Mouse (Mus musculus) macrophage (primary cell): ENCODE measurements at regions not wholly inside any gene's neighbourhood (a gene's known extent, or its start where the extent isn't known, plus 50 kb on each side); places are given as distances from the start of the nearest gene placed in this dataset.

Source experiments
- H3K27ac ChIP-seq: fragments of 350-480 bp; formaldehyde crosslinking; 2 replicates; pipeline ENCODE4 v1.9.0; 2021
- H3K36me3 ChIP-seq: fragments of 350-480 bp; formaldehyde crosslinking; 2 replicates; pipeline ENCODE4 v1.9.0; 2021; ENCODE audit errors: inconsistent target
- H3K4me3 ChIP-seq: fragments of 350-480 bp; formaldehyde crosslinking; 2 replicates; pipeline ENCODE4 v1.9.0; 2021; ENCODE audit errors: inconsistent target
- H3K79me2 ChIP-seq: fragments of 350-480 bp; formaldehyde crosslinking; 2 replicates; pipeline ENCODE4 v1.9.0; 2021; ENCODE audit errors: inconsistent target
- WGBS: methylation state at CpG from one replicate; pipeline ENCODE4 v1.1.7; 2026; ENCODE audit warnings: inconsistent platforms; ENCODE audit not compliant: missing documents; 5-methylcytosine and 5-hydroxymethylcytosine counted together

DNA sequence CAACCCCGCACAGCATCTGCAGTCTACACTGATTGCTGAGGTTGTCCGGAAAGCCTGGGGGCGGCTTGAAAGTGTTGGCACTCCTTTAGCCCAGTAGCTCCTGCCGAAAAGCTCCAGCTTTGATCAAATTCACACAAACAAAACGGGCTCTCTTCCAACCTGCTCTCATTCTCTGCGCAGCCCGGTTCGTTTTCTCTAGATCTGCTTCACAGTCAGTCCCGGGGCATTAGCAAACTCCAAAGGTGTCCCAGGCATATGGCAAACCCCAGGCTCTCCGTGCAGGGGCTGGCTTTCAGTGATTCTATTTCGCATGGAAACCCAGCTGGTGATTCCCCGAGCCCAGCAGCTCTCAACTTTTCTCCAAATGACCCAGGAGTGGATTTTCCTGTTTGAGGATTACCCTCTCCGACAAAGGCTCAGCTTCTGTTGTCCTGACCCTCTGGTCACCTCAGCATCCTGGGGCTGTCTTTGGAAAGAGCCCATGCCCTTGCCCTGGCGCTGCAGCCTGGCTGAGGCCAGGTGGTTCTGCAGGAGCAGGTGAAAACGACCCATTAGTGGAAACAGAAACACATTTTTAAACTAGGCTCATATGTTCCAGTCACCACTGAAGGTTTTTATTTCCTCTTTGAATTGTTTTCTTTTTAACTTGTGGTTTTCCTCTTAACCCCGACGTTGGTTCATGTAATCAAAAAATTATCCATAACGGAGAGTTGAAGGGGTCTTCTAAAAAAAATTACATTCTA, 854.9 kb upstream of the Adgrl2 start:
- Histone ChIP-seq H3K27ac (no peak overlapping the region), H3K4me3 (no peak overlapping the region), H3K36me3 (no peaks in the 10 kb centered on the region), H3K79me2 (no peaks in the 10 kb centered on the region)
- 3% methylated on average over 18 of the region's 18 CpGs for WGBS

DNA sequence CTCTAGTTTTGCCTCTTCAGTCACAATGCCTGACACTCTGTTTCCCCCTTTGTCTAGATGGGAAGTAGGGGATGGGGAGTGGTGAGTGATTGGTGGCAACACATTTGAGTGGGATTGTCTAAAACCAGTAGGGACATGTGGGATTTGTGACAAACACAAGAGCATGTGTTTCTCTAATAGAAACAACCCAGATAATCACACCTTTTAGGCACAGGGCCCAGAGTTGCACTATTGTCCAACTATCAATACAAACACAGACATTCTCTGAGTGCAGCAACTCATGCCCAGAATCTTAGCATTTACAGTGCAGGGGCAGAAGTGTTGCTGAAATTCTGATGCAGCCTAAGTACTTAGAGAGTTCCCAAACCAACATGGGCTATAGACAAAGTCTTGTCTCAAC, 847.6 kb upstream of the Adgrl2 start:
- Histone ChIP-seq H3K27ac (no peak overlapping the region), H3K36me3 (no peaks in the 10 kb centered on the region), H3K79me2 (no peaks in the 10 kb centered on the region), H3K4me3 (no peak overlapping the region)

DNA sequence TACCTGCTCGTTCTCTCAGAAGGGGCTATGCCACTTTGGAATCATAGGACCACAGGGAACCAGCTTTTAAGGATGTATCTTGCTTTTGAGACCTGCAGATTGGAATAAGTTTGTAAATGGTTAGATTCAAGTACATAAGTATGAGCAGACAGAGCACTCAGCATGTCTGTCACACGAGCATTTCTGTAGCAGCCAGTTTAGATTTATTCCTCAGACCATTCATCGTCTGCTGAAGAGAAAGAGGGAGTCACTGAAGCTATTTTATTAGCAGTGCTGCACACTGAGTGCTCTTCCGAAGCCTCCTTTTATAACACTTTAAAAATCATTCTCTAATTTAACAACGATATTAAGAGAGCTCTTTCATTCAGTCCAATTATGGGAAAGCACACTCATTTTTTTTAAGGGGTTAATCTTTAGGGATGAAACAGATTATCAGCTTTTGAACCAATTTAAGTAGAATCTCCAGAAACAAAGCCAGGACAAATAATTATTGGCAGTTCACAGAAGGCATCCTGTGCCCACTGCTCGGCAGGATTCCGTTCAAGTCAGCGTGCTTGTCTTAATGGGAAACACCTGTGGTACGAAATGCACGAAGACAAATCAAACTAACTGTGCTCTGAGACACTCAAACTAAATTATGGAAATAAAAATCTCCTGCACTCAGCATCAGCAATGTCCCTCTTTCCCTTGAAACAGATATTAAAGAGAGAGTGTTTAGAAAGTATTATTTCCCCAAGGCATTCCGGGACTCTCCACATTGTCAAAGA, 846.3 kb upstream of the Adgrl2 start:
- WGBS: 91% methylated on average over 11 of the region's 11 CpGs
- Histone ChIP-seq H3K4me3 (no peak overlapping the region), H3K36me3 (no peaks in the 10 kb centered on the region), H3K27ac (no peak overlapping the region), H3K79me2 (no peaks in the 10 kb centered on the region)

DNA sequence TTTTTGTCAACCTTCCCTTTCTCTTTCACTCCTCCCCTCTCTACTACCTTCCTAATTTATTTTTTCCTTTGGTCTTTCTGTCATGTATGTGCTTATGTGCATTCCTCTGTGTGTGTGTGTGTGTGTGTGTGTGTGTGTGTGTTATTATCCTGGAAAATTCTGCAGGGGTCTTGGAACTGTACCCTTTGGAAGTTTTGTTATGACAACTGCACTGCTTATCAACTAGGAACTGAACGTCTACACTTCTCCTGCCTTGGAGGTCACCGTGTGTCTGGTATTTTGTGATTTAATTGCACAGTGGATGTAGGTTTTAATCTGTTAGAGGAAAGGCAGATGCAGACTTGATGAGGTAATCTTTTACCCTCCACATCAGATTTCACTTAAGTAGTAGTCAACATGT, 836.8 kb upstream of the Adgrl2 start:
- Histone ChIP-seq H3K36me3 (no peaks in the 10 kb centered on the region), H3K27ac (no peak overlapping the region), H3K4me3 (no peak overlapping the region), H3K79me2 (no peaks in the 10 kb centered on the region)
- 96% methylated on average over 2 of the region's 2 CpGs for WGBS

DNA sequence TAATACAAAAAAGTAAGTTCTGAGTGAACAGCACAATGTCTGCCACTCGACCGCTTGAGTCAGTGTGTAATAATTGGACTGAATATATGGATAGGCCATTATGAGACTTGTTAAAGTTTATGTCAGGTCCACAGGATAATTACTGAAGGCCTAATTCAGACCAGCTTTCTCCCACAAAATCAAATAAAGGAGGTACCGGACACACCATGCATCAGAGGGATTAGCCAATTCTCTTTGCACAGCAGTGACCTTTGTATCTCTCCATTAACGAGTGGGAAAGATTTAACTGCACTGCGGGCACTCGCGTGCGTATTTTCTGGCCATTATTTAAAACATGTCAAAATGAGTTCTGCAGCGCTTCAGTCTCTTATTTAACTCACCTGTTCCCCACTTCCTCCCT, 836.4 kb upstream of the Adgrl2 start:
- WGBS: 89% methylated on average over 9 of the region's 9 CpGs
- H3K79me2 ChIP-seq: no peaks in the 10 kb centered on the region
- H3K27ac ChIP-seq: no peak overlapping the region
- H3K4me3 ChIP-seq: no peak overlapping the region
- H3K36me3 ChIP-seq: no peaks in the 10 kb centered on the region

DNA sequence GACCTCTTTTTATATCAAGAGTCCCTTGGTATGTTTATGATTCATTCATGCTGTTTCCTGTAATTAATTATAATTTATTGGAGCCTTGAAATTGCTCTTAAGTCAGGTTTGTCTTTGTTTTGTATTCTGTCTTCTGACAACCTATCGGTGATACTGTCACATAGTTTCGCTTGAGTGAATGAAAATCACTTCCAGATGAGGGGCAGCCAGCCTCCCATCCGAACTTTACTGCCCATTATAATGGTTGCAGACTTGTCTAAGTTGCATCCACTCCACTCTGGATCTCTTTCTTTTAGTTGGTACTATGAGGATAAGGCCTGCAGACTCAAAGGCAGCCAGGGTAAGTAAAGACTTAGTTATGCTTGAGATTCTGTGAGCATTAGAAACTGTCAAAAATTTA, 830.3 kb upstream of the Adgrl2 start:
- Histone ChIP-seq H3K27ac (no peak overlapping the region), H3K79me2 (no peaks in the 10 kb centered on the region), H3K4me3 (no peak overlapping the region), H3K36me3 (no peaks in the 10 kb centered on the region)
- 90% methylated on average over 3 of the region's 3 CpGs for WGBS

DNA sequence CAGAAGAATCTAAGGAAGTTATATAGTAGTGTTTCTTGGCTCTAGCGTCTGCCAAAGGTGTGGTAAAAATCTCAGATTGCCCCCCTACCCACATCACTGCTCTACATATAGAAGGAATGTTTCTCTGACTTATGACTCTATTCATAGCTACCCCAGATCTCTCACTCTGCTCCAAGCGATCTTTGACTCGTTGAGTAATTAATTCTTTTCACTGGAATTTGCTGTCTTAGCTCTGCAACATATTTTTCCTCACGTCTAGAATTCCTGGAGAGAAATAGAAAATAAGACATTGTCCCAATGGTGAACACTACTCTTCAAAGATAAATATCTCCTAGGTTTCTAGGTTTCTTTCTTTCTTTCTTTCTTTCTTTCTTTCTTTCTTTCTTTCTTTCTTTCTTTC, 829.5 kb upstream of the Adgrl2 start:
- WGBS: 92% methylated on average over 4 of the region's 4 CpGs
- H3K79me2 ChIP-seq: no peaks in the 10 kb centered on the region
- H3K4me3 ChIP-seq: no peak overlapping the region
- H3K36me3 ChIP-seq: no peaks in the 10 kb centered on the region
- H3K27ac ChIP-seq: no peak overlapping the region

DNA sequence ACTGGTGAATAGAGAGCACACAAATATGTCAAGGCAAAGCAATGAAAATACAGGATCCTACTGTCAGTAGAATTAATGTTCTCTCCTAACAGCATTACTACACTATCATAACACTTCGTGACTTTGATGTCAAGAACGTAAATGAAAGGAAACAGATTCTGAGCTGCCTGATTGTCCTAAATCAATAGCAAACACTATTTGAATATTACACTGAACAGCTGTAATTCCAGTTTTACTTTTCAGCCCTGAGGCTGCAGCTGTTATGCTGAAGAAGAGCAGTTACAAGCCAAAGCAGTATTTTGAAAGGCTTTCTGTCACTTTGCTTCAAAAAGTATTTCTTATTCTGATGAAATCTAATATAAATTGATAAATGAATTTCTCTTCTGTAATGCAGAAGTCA, 828.7 kb upstream of the Adgrl2 start:
- WGBS: 88% methylated on average over 2 of the region's 2 CpGs
- Histone ChIP-seq H3K4me3 (no peak overlapping the region), H3K27ac (no peak overlapping the region), H3K36me3 (no peaks in the 10 kb centered on the region), H3K79me2 (no peaks in the 10 kb centered on the region)

DNA sequence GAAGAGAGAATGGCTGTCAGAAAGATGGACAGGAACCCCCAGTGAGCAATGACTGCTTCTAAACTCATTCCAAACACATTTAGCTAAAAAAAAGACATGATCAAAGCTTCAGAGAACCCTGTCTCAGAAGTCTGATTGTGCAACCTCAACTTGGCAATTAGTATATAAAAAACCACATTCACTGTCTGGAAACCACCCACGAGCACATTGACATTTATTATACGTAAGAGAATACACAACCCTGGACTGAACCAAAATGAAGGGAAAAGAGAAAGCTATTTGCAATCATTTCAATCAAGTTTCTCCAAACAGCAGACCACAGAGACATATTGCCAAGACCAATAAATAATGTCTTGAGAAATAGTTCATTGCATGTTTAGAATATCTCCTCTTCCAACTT, 820.7 kb upstream of the Adgrl2 start:
- no peak overlapping the region for H3K4me3 ChIP-seq
- H3K36me3 ChIP-seq: no peaks in the 10 kb centered on the region
- no peak overlapping the region for H3K27ac ChIP-seq
- H3K79me2 ChIP-seq: no peaks in the 10 kb centered on the region
- 37% methylated on average over 2 of the region's 2 CpGs for WGBS

DNA sequence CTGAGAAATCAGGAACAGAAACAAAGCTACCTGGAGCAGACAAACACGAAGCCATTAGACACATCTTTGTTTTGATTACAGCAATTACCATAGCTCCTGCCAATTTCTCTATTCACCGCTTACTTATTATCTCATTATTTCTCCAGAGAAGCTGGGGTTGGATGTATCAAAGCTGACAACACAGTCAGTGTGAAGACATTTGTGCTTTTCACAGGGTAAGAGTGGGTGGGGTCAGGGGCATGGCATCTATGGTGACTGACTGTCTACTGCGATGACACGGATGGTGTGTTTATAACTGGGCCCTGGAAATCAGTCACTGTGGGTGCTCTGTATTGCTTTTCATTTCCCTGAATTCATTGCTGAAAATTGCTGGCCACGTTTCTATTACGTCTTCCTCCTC, 815.0 kb upstream of the Adgrl2 start:
- no peaks in the 10 kb centered on the region for H3K36me3 ChIP-seq
- H3K4me3 ChIP-seq: no peak overlapping the region
- 91% methylated on average over 6 of the region's 6 CpGs for WGBS

DNA sequence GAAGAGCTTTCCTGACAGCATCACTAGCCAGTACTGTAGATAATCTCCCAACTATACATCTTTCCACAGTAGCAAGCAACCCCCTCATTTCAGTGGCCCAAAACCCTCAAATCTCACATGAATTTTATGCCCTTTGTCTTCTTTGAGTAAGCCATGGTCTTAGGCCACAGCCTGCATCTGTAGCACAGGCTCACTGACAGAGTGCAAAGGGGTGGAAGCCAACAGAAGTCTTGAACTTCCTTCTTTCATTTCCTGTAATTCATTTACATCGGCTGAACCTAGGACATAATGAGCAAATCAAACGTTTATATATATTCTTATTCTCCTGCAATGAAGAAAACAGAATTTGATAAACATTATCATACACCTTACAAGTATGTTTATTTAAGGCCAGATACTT, 805.8 kb upstream of the Adgrl2 start:
- H3K36me3 ChIP-seq: no peaks in the 10 kb centered on the region
- 0% methylated on average over 2 of the region's 2 CpGs for WGBS
- no peak overlapping the region for H3K4me3 ChIP-seq
- no peaks in the 10 kb centered on the region for H3K79me2 ChIP-seq
- no peak overlapping the region for H3K27ac ChIP-seq

More for the DNA sequence above, 815.0 kb upstream of the Adgrl2 start:
- H3K27ac ChIP-seq: no peak overlapping the region
- no peaks in the 10 kb centered on the region for H3K79me2 ChIP-seq

DNA sequence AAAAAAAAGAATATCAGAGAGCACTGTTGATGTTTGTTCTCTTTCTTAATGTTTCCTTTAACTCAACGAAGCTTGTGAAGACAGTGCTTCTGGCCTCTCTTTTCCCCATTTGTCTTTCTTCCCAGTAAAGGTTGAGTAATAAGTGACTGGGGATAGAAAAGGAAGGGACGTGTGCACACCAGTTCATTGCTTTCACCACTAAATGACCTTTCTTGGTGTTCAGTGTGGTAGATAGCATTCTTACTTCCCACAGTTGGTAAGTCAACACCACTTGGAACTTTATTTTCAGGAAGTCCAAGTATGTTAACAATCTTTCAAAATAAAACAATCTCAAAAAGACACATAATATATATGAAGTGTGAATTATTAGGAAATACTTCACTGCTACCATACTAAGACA, 801.2 kb upstream of the Adgrl2 start:
- Histone ChIP-seq H3K79me2 (no peaks in the 10 kb centered on the region), H3K36me3 (no peaks in the 10 kb centered on the region), H3K27ac (no peak overlapping the region), H3K4me3 (no peak overlapping the region)
- 77% methylated on average over 2 of the region's 2 CpGs for WGBS

DNA sequence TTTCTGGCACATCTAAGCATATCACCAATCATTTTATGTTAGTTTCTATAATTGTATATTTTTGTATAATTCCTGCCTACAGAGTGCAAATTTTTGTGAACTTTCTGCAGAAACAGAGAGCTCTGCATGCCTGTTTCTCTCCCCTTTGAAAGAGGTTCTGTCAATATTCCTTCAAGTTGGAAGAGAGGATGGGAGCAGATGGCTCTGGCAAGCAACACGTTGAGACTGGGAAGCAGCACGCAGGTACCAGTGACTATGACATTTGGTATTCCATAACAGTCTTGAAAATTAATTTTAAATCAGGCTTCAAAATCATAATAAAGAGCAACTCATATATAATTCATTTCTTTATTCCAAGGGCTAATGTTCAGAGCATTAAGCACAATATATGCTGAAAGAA, 795.7 kb upstream of the Adgrl2 start:
- Histone ChIP-seq H3K79me2 (no peaks in the 10 kb centered on the region), H3K36me3 (no peaks in the 10 kb centered on the region), H3K4me3 (no peak overlapping the region), H3K27ac (no peak overlapping the region)
- WGBS: 88% methylated on average over 2 of the region's 2 CpGs

DNA sequence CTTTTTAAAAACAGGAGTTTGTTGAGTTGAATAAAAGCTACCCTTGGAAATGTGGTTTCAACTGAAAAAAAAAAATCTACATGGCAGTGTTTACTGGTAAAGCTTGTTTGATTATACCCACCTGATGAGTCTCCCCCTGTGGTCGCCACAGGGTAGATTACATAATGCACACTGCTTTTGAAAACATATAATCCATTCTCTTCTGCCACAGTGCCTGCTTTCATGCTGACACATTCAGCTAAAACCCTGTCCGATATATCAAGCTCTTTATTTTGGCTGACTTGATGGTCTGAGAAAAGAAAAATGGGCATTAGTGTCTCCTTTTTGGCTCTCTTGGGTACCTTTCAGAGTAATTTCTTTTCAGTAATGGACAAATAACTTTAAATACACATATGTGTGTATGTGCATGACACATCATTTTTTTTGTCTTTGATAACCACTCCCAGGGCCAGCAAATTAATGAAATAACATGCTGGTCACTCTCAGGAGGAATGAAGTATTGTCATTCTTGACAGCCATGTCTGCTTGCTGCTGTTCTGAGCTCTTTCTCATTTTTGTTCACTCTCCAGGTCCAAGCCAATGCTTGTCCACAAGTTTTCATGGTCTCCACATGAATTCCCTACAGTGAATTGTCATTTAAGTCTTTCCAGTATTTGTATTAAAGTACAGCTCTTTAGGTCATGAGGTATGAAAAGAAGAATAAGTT, 793.7 kb upstream of the Adgrl2 start:
- H3K79me2 ChIP-seq: no peaks in the 10 kb centered on the region
- no peak overlapping the region for H3K4me3 ChIP-seq
- 90% methylated on average over 2 of the region's 2 CpGs for WGBS
- H3K36me3 ChIP-seq: no peaks in the 10 kb centered on the region
- no peak overlapping the region for H3K27ac ChIP-seq

DNA sequence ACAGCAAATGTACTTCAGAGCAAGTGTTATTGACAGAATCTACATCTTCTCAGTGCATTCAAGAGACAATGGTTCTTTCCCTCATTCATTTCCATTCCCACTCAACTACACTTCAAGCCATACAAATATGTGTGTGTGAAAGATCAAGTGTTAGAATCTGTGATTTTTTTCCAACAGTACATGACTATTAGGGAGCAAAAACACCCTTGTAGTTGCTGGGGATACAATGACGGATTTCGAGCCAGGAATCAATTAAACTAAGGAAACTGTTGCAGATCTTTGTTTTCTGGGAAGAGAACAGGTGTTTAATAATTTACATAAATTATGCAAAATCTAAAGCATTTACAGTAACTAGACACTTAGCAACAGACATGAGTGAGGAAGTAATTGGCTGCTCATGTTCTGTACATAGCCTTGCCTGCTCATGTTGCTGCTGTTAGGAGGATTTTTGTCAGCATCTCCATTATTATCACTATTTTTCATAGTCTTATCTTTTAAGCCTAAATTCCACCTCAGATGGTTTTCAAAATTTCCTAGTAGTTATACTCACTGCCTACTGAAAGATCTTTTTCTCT, 777.6 kb upstream of the Adgrl2 start:
- H3K4me3 ChIP-seq: no peak overlapping the region
- WGBS: 92% methylated on average over 2 of the region's 2 CpGs
- no peaks in the 10 kb centered on the region for H3K79me2 ChIP-seq
- H3K36me3 ChIP-seq: no peaks in the 10 kb centered on the region
- H3K27ac ChIP-seq: no peak overlapping the region
